Mouse (Mus musculus) lung, postnatal 4 days (tissue): ENCODE measurements around the gene Acsf3.

Source experiments
- DNase-seq, 2 experiments: peaks; one replicate each; pipeline ENCODE4 v3.0.0; 2021

The Acsf3 gene

GRCm38 (mm10) chr8:122775285-122776155, at the start of gene Acsf3:
Gene Acsf3 (plus strand): TSS chr8:122775486.
- peak; percentile 69 to 78 for DNase-seq

GRCm38 (mm10) chr8:122726789-122727188, 48.5 kb upstream of the Acsf3 start:
- DNase-seq = no peak

GRCm38 (mm10) chr8:122727412-122727811, 47.9 kb upstream of the Acsf3 start:
- DNase-seq = no peak

GRCm38 (mm10) chr8:122728630-122729029, 46.7 kb upstream of the Acsf3 start:
- no peak for DNase-seq

GRCm38 (mm10) chr8:122735110-122735509, 40.2 kb upstream of the Acsf3 start:
- DNase-seq = no peak

GRCm38 (mm10) chr8:122735542-122736473, 39.5 kb upstream of the Acsf3 start:
- DNase-seq = peak in 1 of 2 experiments; percentile 38

GRCm38 (mm10) chr8:122736623-122737022, 38.7 kb upstream of the Acsf3 start:
- DNase-seq = no peak

- DNase-seq = no peak
Observed at GRCm38 (mm10) chr8:122737071-122737470, 38.2 kb upstream of the Acsf3 start.

GRCm38 (mm10) chr8:122737886-122738285, 37.4 kb upstream of the Acsf3 start:
- DNase-seq = no peak

GRCm38 (mm10) chr8:122739102-122739725, 36.1 kb upstream of the Acsf3 start:
- DNase-seq = peak; percentile 41 to 46

- DNase-seq = no peak
Observed at GRCm38 (mm10) chr8:122742471-122742870, 32.8 kb upstream of the Acsf3 start.

GRCm38 (mm10) chr8:122745022-122745749, 30.1 kb upstream of the Acsf3 start:
- no peak for DNase-seq

GRCm38 (mm10) chr8:122745750-122746275, 29.5 kb upstream of the Acsf3 start:
- DNase-seq = no peak

- no peak for DNase-seq
Observed at GRCm38 (mm10) chr8:122746439-122746838, 28.8 kb upstream of the Acsf3 start.

- DNase-seq = no peak
Observed at GRCm38 (mm10) chr8:122747825-122748224, 27.5 kb upstream of the Acsf3 start.

- no peak for DNase-seq
Observed at GRCm38 (mm10) chr8:122749333-122749958, 25.8 kb upstream of the Acsf3 start.

GRCm38 (mm10) chr8:122751342-122751741, 23.9 kb upstream of the Acsf3 start:
- DNase-seq = peak; percentile 24 to 51

GRCm38 (mm10) chr8:122752111-122752721, 23.1 kb upstream of the Acsf3 start:
- no peak for DNase-seq

- no peak for DNase-seq
Observed at GRCm38 (mm10) chr8:122758597-122758996, 16.7 kb upstream of the Acsf3 start.

GRCm38 (mm10) chr8:122760116-122760515, 15.2 kb upstream of the Acsf3 start:
- DNase-seq = no peak

GRCm38 (mm10) chr8:122761109-122761508, 14.2 kb upstream of the Acsf3 start:
- DNase-seq = no peak
